Mouse (Mus musculus) embryonic fibroblast, embryonic 13.5 days (primary cell): ENCODE results near the gene BC051019.

Experiments
- CTCF ChIP-seq: IDR thresholded peaks from 2 replicates; pipeline ENCODE4 v1.5.1; 2011; ENCODE audit warnings: mild to moderate bottlenecking, control low read depth, low read length, moderate library complexity, borderline replicate concordance; ENCODE audit not compliant: insufficient read depth
- POLR2A ChIP-seq: IDR thresholded peaks from 2 replicates; pipeline ENCODE4 v1.6.1; 2011; ENCODE audit warnings: low read depth, mild to moderate bottlenecking, control low read depth, low read length, moderate library complexity

DNA sequence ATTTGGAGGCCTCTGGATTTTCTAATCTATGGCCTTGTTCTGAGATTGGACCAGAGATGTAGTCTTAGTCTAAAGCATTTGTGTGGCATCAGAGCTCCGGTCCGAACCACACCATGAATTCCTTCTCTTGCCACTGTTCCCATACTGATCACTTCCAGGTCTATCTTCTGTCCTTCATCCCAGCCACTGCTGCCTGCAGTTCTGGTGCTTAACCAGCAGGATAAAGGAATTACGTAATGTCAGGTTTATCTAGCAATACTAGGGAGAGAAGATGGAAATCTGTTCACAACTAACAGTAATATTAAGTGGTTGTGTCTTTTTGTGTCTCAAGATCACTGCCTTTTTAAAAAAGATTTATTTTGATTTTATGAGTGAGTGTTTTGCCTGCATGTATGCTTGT is 33.5 kb downstream of the BC051019 start:
- TF ChIP-seq CTCF (no peak), POLR2A (no peak)
